Mouse (Mus musculus) spleen, adult 2 months (tissue): ENCODE results near the gene Slc6a2. TPM values are rescaled to one million over a fixed set of nuclear protein-coding genes. Genes with fewer than 3 reads are reported as not detected.

Experiments
- DNase-seq, 2 experiments: peaks; one replicate each; pipeline versions ENCODE4 v3.0.0 to v3.0.0-alpha.2; 2012 to 2021; ENCODE audit warnings: low spot score in 2 of 2, low read depth in 1 of 2
- H3K27ac ChIP-seq: fragments of 200-500 bp; 2 replicates; pipeline ENCODE4 v1.5.1; 2012; ENCODE audit warnings: low read length, inconsistent platforms; ENCODE audit not compliant: insufficient read depth
- H3K27me3 ChIP-seq: fragments of 200-500 bp; 2 replicates; pipeline ENCODE4 v1.6.1; 2012; ENCODE audit warnings: mild to moderate bottlenecking, moderate library complexity, low read length, inconsistent platforms; ENCODE audit not compliant: control insufficient read depth, insufficient read depth
- H3K36me3 ChIP-seq: fragments of 200-500 bp; 2 replicates; pipeline ENCODE4 v1.6.1; 2012; ENCODE audit warnings: mild to moderate bottlenecking, low read length, inconsistent platforms; ENCODE audit not compliant: control insufficient read depth, insufficient read depth
- H3K4me1 ChIP-seq: fragments of 200-500 bp; 2 replicates; pipeline ENCODE4 v1.6.1; 2011; ENCODE audit warnings: inconsistent platforms; ENCODE audit not compliant: control insufficient read depth, insufficient read depth, insufficient read length
- H3K4me3 ChIP-seq: fragments of 200-500 bp; 2 replicates; pipeline ENCODE4 v1.5.1; 2011; ENCODE audit warnings: mild to moderate bottlenecking, inconsistent platforms; ENCODE audit not compliant: insufficient read depth, insufficient read length; ENCODE audit errors: extremely low read depth
- CTCF ChIP-seq: fragments of 200-500 bp; IDR thresholded peaks from 2 replicates; pipeline ENCODE4 v1.5.1; 2011; ENCODE audit warnings: mild to moderate bottlenecking, inconsistent platforms; ENCODE audit not compliant: insufficient read depth, insufficient read length, insufficient replicate concordance; ENCODE audit errors: extremely low read depth
- POLR2A ChIP-seq: fragments of 200-500 bp; IDR thresholded peaks from 2 replicates; pipeline ENCODE4 v1.6.1; 2011; ENCODE audit warnings: low read depth, low read length, inconsistent platforms
- WGBS: fragments of 180-500 bp; shearing (Covaris S2); methylation state at CpG from one replicate; pipeline ENCODE4 v1.1.7; 2018; 5-methylcytosine and 5-hydroxymethylcytosine counted together
- polyA plus RNA-seq: library from polyadenylated mRNA; depleted of rRNA; stranded (reverse); fragments of >200 nt; gene quantifications from 2 replicates; pipeline ENCODE4 v1.2.3, GENCODE M21; 2012

Gene Slc6a2
- polyA plus RNA-seq, 1 experiment, result 0.01 TPM

DNA sequence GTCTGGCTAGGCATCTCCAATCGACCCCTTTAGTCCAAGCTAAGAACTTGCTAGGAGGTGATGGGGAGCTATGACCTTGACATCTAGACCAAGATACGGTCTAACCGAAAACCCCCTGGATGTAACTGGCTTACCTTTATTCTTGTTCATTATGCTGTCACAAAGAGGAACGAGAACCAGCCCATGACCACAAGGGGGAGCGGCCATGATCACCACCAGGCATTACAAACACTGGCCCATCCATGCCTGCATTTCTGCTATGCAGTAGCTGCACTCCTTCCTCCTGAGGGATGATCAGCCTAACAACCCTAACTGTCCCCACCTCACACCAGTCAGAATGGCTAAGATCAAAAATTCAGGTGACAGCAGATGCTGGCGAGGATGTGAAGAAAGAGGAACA lies 52.3 kb downstream of the Slc6a2 start:
- H3K4me3 ChIP-seq, result no peak overlapping the region
- H3K27me3 ChIP-seq, result no peaks in the 10 kb centered on the region
- TF ChIP-seq POLR2A (no peak), CTCF (no peak)
- 81% methylated on average over 6 of the region's 6 CpGs for WGBS
- no peak overlapping the region for H3K27ac ChIP-seq
- no peak for DNase-seq
- no peaks in the 10 kb centered on the region for H3K36me3 ChIP-seq
- no peaks in the 10 kb centered on the region for H3K4me1 ChIP-seq

DNA sequence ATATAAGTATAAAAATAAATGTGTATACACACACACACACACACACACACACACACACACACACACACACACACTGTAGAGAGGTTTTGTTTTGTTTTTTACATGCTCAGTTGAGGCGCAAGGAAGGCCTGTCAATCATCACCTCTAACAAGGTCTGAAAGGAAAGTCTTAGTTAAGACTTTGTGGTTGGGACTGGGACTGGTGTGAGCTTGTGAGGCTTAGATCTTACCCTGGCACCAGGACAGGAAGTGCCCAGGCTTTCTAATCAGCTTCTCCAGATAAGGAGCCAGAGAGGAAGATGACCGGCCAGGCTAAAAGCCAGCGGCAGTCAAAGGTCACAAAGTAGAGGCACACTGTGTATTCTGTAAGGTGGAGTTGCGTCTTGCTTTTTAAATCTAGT lies 54.4 kb downstream of the Slc6a2 start:
- Histone ChIP-seq H3K36me3 (no peaks in the 10 kb centered on the region), H3K4me3 (no peak overlapping the region), H3K27ac (no peak overlapping the region), H3K27me3 (no peaks in the 10 kb centered on the region), H3K4me1 (no peaks in the 10 kb centered on the region)
- TF ChIP-seq CTCF, result no peak
- TF ChIP-seq POLR2A, result no peak
- 33% methylated on average over 4 of the region's 4 CpGs for WGBS
- no peak for DNase-seq

DNA sequence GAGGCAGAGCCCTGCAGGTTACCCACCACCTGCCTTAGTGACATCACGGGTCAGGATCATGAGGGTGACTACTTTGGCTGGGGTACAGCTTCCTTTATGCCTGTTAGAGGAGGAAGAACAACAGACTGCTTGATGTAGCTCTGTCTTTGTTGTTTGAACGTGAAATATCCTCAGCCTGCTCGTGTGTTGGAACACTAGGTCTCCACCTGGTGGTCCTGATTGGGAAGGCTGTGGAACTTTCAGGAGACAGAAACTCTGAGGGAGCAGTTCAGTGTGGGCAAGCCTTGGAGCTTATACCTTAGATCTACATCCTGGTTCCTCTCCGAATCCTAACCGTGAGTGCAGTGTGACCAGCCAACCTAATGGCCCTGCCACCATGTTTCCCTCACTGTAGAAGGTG lies 61.9 kb downstream of the Slc6a2 start:
- WGBS, result 70% methylated on average over 5 of the region's 5 CpGs
- Histone ChIP-seq H3K36me3 (no peaks in the 10 kb centered on the region), H3K4me1 (no peaks in the 10 kb centered on the region), H3K27ac (no peak overlapping the region), H3K4me3 (no peak overlapping the region), H3K27me3 (no peaks in the 10 kb centered on the region)
- DNase-seq, result no peak
- TF ChIP-seq CTCF (no peak), POLR2A (no peak)

DNA sequence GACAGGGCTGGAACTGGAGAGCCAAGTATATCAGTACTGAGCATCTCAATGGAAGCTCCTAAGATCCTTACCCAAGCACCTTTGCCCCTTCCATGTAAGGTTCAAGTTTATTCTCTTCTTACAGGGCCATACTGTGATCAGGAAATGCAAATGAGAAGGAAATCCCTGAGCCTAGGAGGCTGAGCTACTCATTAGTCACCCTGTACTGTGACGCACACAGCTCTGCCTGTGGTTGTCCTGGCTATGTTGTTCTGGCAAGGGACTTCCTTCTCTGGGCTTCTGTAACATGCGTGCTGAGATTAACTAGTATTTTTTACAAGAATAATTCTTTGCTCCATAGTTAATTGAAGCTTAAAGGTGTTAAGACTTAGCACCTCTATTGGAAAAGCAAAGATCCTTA lies 70.8 kb downstream of the Slc6a2 start:
- no peak for TF ChIP-seq POLR2A
- no peaks in the 10 kb centered on the region for H3K4me1 ChIP-seq
- no peak overlapping the region for H3K4me3 ChIP-seq
- H3K27ac ChIP-seq, result no peak overlapping the region
- WGBS, result 19% methylated on average over 2 of the region's 2 CpGs
- H3K36me3 ChIP-seq, result no peaks in the 10 kb centered on the region
- H3K27me3 ChIP-seq, result no peaks in the 10 kb centered on the region
- DNase-seq, result no peak

DNA sequence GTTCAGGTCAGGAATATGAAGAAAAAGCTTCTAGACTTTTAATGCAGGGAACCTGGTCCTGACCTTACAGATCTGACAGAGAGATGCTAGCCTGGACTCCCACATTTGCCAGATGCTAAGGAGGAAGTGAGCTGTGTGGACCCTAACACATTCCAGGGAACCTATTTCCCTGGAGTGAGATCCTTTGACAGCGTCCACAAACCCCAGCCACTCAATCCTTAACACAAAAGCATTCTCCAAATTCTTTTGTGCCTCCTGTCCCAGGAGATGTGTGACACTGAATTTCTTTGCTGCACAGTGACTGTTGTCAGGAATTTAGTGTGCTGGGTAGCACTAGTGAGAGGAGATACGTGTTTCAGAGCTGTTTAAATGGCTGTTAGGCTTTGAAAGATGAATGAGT lies 79.0 kb downstream of the Slc6a2 start:
- no peak for DNase-seq
- TF ChIP-seq POLR2A (no peak), CTCF (no peak)
- Histone ChIP-seq H3K36me3 (no peaks in the 10 kb centered on the region), H3K27ac (no peak overlapping the region), H3K27me3 (no peaks in the 10 kb centered on the region), H3K4me3 (no peak overlapping the region), H3K4me1 (no peaks in the 10 kb centered on the region)
- WGBS, result 43% methylated on average over 2 of the region's 2 CpGs

DNA sequence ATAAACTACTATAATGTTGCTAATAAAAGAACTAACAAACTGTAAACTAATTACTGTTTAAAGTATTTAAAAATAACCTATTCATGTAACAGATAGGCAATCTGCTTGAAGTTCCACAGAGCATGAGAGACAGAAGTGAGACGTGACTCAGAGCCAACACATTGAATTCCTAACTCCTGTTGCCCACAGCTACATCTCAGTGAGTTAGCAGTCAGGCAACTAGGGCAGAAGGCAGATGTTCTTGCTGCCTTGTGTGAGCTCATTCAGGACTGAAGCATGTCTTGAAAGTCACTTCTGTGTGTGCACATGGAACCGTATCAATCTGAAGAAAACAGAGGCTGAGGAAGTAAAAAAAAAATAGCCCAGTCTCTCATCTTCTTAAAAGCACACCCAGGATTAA lies 80.4 kb downstream of the Slc6a2 start:
- TF ChIP-seq CTCF (no peak), POLR2A (no peak)
- 82% methylated on average over 2 of the region's 2 CpGs for WGBS

DNA sequence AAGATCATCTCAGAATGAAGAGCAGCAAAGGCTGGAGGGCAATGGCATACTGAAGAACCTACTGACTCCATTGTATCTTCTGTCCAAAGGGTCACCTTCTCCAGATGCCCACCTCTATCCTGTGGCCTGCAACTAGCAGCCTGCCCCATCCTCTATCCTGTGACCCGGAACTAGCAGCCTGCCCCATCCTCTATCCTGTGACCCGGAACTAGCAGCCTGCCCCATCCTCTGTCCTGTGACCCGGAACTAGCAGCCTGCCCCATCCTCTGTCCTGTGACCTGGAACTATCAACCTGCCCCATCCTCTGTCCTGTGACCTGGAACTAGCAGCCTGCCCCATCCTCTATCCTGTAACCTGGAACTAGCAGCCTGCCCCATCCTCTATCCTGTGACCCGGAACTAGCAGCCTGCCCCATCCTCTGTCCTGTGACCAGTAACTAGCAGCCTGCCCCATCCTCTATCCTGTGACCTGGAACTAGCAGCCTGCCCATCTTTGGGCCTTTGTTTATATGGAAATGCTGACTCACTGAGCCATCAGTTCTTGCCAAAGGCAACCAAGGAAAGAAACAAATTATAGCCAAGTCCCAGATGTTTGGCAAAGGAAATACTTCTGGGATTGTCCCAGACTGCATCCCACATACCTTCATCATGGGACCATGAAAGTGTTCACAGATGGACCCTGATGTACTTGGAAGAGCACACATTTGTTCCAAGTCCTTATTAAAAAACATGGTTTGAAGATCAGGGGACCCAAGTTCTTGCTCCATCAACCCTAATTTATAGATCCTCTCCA lies 81.1 kb downstream of the Slc6a2 start:
- TF ChIP-seq POLR2A, result no peak
- no peak for TF ChIP-seq CTCF
- no peak overlapping the region for H3K4me3 ChIP-seq
- no peaks in the 10 kb centered on the region for H3K4me1 ChIP-seq
- 83% methylated on average over 4 of the region's 4 CpGs for WGBS
- H3K36me3 ChIP-seq, result no peaks in the 10 kb centered on the region
- no peak overlapping the region for H3K27ac ChIP-seq
- no peaks in the 10 kb centered on the region for H3K27me3 ChIP-seq
- no peak for DNase-seq

More for the DNA sequence above, 80.4 kb downstream of the Slc6a2 start:
- H3K4me3 ChIP-seq, result no peak overlapping the region
- H3K27me3 ChIP-seq, result no peaks in the 10 kb centered on the region
- no peak overlapping the region for H3K27ac ChIP-seq
- H3K4me1 ChIP-seq, result no peaks in the 10 kb centered on the region
- no peaks in the 10 kb centered on the region for H3K36me3 ChIP-seq
- no peak for DNase-seq
